Mouse (Mus musculus) liver, postnatal 0 days (tissue): ENCODE data around the gene Krt20.

ENCODE experiments used
- CTCF ChIP-seq: sonication (generic); IDR thresholded peaks from 2 replicates; pipeline ENCODE4 v1.5.1; 2016; ENCODE audit warnings: antibody characterized with exemption, low read depth
- EP300 ChIP-seq: IDR thresholded peaks from 2 replicates; pipeline ENCODE4 v1.6.1; 2016; ENCODE audit warnings: antibody characterized with exemption, low read depth, mild to moderate bottlenecking

- TF ChIP-seq CTCF (no peak), EP300 (no peak)
Observed at GRCm38 (mm10) chr11:99472405-99472804, 34.5 kb upstream of the Krt20 start.
